Comparison of ENCODE assay signal across 23 mouse cellular contexts in genomic region chr17:30474561-30474960, GRCm38 (mm10).
DNase-seq lines count a peak whose midpoint lies in the region; ATAC-seq lines count a peak whose summit lies in the region.
"Had no signal": no experiment of that assay in that cellular context is flagged by ENCODE, and none has a peak within 500 bp of the region (broad histone marks: within the 10 kb centered on the region; RNA-seq: fewer than 3 reads in every experiment).

No protein-coding gene starts in this region.

- H3K27me3 ChIP-seq in heart, embryonic 11.5 days (ENCODE audit: control insufficient read depth, insufficient read depth, low read length), result no peaks in the 10 kb centered on the region
- H3K27me3 ChIP-seq in hindbrain, embryonic 15.5 days, result no peaks in the 10 kb centered on the region
- no peaks in the 10 kb centered on the region for H3K27me3 ChIP-seq in hindbrain, embryonic 10.5 days (ENCODE audit: insufficient read depth, poor library complexity, severe bottlenecking)
- no peaks in the 10 kb centered on the region for H3K27me3 ChIP-seq in forebrain, embryonic 15.5 days
- H3K27me3 ChIP-seq: embryonic facial prominence, embryonic 13.5 days; neural tube, embryonic 12.5 days had no signal

- peaks cover 26% of the 10 kb centered on the region for H3K4me1 ChIP-seq in heart, embryonic 11.5 days (ENCODE audit: control insufficient read depth, insufficient read depth, low read length)
- peaks cover 26% of the 10 kb centered on the region for H3K4me1 ChIP-seq in hindbrain, embryonic 15.5 days (replicated peaks)
- peaks cover 15% of the 10 kb centered on the region for H3K4me1 ChIP-seq in hindbrain, embryonic 10.5 days (replicated peaks)
- peaks cover 35% of the 10 kb centered on the region for H3K4me1 ChIP-seq in forebrain, embryonic 15.5 days

- peak overlapping the region; percentile 4; the same call in 1 of the 2 replicates for H3K27ac ChIP-seq in heart, embryonic 11.5 days (ENCODE audit: low read depth, low read length)
- peak overlapping the region; percentile 38; the same call in 1 of the 2 replicates for H3K27ac ChIP-seq in hindbrain, embryonic 15.5 days (replicated peaks)
- H3K27ac ChIP-seq in hindbrain, embryonic 10.5 days, result no peak overlapping the region
- H3K27ac ChIP-seq in forebrain, embryonic 15.5 days (replicated peaks), result peak overlapping the region; percentile 43; the same call in 1 of the 2 replicates
- H3K27ac ChIP-seq: embryonic facial prominence, embryonic 13.5 days; left cerebral cortex, adult 2 months; neural tube, embryonic 12.5 days; stomach, postnatal 0 days had no signal

- H3K36me3 ChIP-seq in heart, embryonic 11.5 days (ENCODE audit: control insufficient read depth, insufficient read depth, low read length), result no peaks in the 10 kb centered on the region
- H3K36me3 ChIP-seq in hindbrain, embryonic 15.5 days, result no peaks in the 10 kb centered on the region
- no peaks in the 10 kb centered on the region; the same call in 1 of the 2 replicates for H3K36me3 ChIP-seq in hindbrain, embryonic 10.5 days
- no peaks in the 10 kb centered on the region for H3K36me3 ChIP-seq in forebrain, embryonic 15.5 days
- H3K36me3 ChIP-seq: embryonic facial prominence, embryonic 13.5 days; neural tube, embryonic 12.5 days had no signal

- H3K9ac ChIP-seq in heart, embryonic 11.5 days (ENCODE audit: low read depth, low read length), result no peak overlapping the region
- no peak overlapping the region for H3K9ac ChIP-seq in hindbrain, embryonic 15.5 days
- no peak overlapping the region for H3K9ac ChIP-seq in forebrain, embryonic 15.5 days (replicated peaks)
- H3K9ac ChIP-seq: embryonic facial prominence, embryonic 13.5 days; neural tube, embryonic 12.5 days had no signal

- ATAC-seq in heart, embryonic 11.5 days (replicated peaks; ENCODE audit: insufficient number of reproducible peaks, low FRiP score, low TSS enrichment), result no peak
- ATAC-seq in hindbrain, embryonic 15.5 days (ENCODE audit: low FRiP score, low read depth), result no peak
- no peak; the same call in 1 of the 2 replicates for ATAC-seq in forebrain, embryonic 15.5 days (replicated peaks)
- ATAC-seq: inflammation-experienced regulatory T-cells, adult 6 months had no signal

- no peak overlapping the region for H3K4me2 ChIP-seq in heart, embryonic 11.5 days
- H3K4me2 ChIP-seq in hindbrain, embryonic 15.5 days, result no peak overlapping the region
- H3K4me2 ChIP-seq in forebrain, embryonic 15.5 days (replicated peaks), result no peak overlapping the region
- H3K4me2 ChIP-seq: embryonic facial prominence, embryonic 13.5 days; neural tube, embryonic 12.5 days had no signal

- H3K4me3 ChIP-seq in heart, embryonic 11.5 days (ENCODE audit: low read depth, low read length), result no peak overlapping the region
- no peak overlapping the region for H3K4me3 ChIP-seq in hindbrain, embryonic 15.5 days
- H3K4me3 ChIP-seq in hindbrain, embryonic 10.5 days, result no peak overlapping the region
- no peak overlapping the region for H3K4me3 ChIP-seq in forebrain, embryonic 15.5 days
- H3K4me3 ChIP-seq: embryonic facial prominence, embryonic 13.5 days; left cerebral cortex, adult 2 months; neural tube, embryonic 12.5 days had no signal

- DNase-seq in heart, adult 9 months (ENCODE audit: low spot score in 2 of 2), result no peak
- no peak for DNase-seq in hindbrain, embryonic 10.5 days (ENCODE audit: low spot score)
- peak; percentile 56 for DNase-seq in Muller cell, postnatal 12 days (ENCODE audit: inconsistent ontology term)
- DNase-seq in urinary bladder, adult 18-20 months (ENCODE audit: low spot score in 2 of 2), result no peak
- DNase-seq: adrenal gland, adult 8-10 months; B cell, adult 2 months; cerebellum, adult 11 months; cerebellum, postnatal 14 days; kidney, adult 2 months; kidney, postnatal 14 days; left cerebral cortex, postnatal 4 days; liver; lung, adult 18-20 months; lung, postnatal 14 days; right cerebral cortex, adult 18-20 months had no signal

- WGBS in heart, embryonic 11.5 days (ENCODE audit: insufficient replicate concordance), result 24% methylated on average over 2 of the region's 2 CpGs
- WGBS in hindbrain, embryonic 15.5 days, result 52% methylated on average over 2 of the region's 2 CpGs
- 67% methylated on average over 2 of the region's 2 CpGs for WGBS in hindbrain, embryonic 10.5 days
- 29% methylated on average over 2 of the region's 2 CpGs for WGBS in forebrain, embryonic 15.5 days

- no peaks in the 10 kb centered on the region for H3K9me3 ChIP-seq in heart, embryonic 11.5 days (replicated peaks; ENCODE audit: control insufficient read depth, low read length)
- no peaks in the 10 kb centered on the region for H3K9me3 ChIP-seq in hindbrain, embryonic 15.5 days
- H3K9me3 ChIP-seq in hindbrain, embryonic 10.5 days, result no peaks in the 10 kb centered on the region
- H3K9me3 ChIP-seq in forebrain, embryonic 15.5 days, result no peaks in the 10 kb centered on the region
- H3K9me3 ChIP-seq: embryonic facial prominence, embryonic 13.5 days; neural tube, embryonic 12.5 days had no signal
